Mouse (Mus musculus) spleen, adult 2 months (tissue): ENCODE data around the gene Hoxa7.

Experiments used
- CTCF ChIP-seq: fragments of 200-500 bp; IDR thresholded peaks from 2 replicates; pipeline ENCODE4 v1.5.1; 2011; ENCODE audit warnings: mild to moderate bottlenecking, inconsistent platforms; ENCODE audit not compliant: insufficient read depth, insufficient read length, insufficient replicate concordance; ENCODE audit errors: extremely low read depth
- POLR2A ChIP-seq: fragments of 200-500 bp; IDR thresholded peaks from 2 replicates; pipeline ENCODE4 v1.6.1; 2011; ENCODE audit warnings: low read depth, low read length, inconsistent platforms

- no peak for TF ChIP-seq CTCF
- no peak for TF ChIP-seq POLR2A
Observed at GRCm38 (mm10) chr6:52221993-52222685, 485 bp upstream of the Hoxa7 start.
